Mouse (Mus musculus): ENCODE data around the gene Ddx49.

- TF ChIP-seq CTCF (IDR thresholded peaks at IDR 0.05; ENCODE audit: control insufficient read depth, insufficient read depth, low read length) = no peak
- TF ChIP-seq POLR2A (IDR thresholded peaks at IDR 0.05; ENCODE audit: borderline replicate concordance, control insufficient read depth, low read depth, low read length) = no peak
These were observed 38.4 kb upstream of the Ddx49 start for GRCm38 (mm10) chr8:70340659-70341058.

All from bone marrow, adult 2 months (tissue).